Mouse (Mus musculus) spleen, postnatal 4 days (tissue): ENCODE results near the gene Tarbp1.
"Not testable (repeated sequence)": the region's sequence is repeated elsewhere in the genome, so short reads cannot be mapped to it uniquely, and the experiment has no call there.

ENCODE experiments used
- DNase-seq, 2 experiments: peaks; one replicate each; pipeline ENCODE4 v3.0.0; 2022; ENCODE audit warnings: low spot score in 2 of 2

Tarbp1 gene

GRCm38 (mm10) chr8:126494160-126495110, 19.6 kb upstream of the Tarbp1 start:
- DNase-seq: no peak

GRCm38 (mm10) chr8:126482938-126483337, 8.1 kb upstream of the Tarbp1 start:
- DNase-seq: peak; percentile 65 to 85

GRCm38 (mm10) chr8:126482348-126482720, 7.5 kb upstream of the Tarbp1 start:
- no peak for DNase-seq

DNA sequence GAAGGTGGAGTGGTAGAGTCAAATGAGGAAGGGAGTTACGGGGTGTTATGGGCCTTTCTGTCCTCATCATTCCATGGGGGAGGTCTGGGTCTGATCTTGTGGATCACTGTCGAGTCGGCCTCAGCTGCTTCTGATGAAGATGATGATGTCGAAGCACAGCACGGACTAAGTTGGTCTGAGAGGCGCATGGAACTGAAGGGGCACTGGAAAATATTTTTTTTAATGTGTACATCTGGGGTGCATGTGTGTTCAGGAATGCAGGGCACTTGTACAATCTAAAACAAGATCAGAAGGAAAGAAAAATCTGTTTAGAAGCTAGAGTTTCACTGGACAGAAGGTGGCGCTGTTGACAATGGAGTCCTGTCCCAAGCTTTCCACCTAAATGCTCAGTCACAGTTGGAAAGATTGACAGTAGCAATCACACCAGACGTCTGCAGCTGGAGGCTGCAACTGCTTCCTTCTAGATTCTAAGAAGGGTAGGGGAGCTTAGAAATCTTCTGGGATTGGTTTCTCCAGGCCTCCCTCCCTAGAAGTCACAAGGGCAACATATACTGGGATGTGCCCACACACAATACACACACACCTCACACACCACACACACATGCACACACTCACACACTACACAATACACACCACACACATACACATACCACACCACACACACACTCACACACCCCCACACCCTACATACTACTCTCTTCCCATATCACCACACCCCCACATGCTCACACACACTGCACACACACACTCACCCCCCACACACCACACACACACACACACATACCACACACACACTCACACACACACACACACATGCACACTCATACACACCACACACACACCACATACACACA, 6.9 kb upstream of the Tarbp1 start:
- no peak for DNase-seq

DNA sequence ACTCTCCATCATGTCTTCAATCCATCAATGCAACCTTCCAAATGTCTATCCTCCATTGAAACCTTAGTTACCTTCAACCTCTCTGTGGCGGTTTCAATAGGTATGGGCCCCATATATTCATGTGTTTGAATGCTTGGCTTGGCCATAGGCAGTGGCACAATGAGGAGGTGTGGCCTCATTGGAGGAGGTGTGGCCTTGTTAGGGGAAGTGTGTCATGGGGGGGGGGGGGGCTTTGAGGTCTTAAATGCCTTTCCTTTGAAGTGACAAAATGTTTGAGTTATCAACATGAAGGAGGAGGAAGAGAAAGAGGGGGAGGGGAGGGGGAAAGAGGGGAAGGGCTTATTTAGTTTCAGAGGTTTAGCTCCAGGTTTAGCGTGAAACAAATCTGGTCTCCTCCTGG, 5.5 kb upstream of the Tarbp1 start:
- DNase-seq: no peak

DNA sequence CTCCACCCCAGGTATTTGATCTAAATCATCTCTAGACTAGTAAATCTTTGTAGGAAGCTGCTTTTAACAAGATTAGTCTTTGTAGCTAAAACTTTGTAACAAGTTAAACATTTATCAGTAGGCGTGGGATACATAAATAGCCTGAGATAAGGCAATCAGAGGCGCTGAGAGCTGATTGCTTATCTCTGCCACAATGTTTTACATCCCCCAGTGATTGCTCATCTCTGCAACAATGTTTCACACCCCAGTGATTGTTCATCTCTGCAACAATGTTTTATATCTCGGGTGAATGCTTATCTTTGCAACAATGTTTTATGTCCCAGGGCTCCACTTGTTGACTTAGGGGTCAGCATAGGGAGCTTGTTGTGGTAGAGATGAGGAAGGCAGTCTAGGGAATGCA, 3.8 kb upstream of the Tarbp1 start:
- no peak for DNase-seq

GRCm38 (mm10) chr8:126476151-126476855, 1.4 kb upstream of the Tarbp1 start:
- peak in 1 of 2 experiments; percentile 23 for DNase-seq

- not testable (repeated sequence) for DNase-seq
Observed at GRCm38 (mm10) chr8:126475738-126476137, 873 bp upstream of the Tarbp1 start.

DNA sequence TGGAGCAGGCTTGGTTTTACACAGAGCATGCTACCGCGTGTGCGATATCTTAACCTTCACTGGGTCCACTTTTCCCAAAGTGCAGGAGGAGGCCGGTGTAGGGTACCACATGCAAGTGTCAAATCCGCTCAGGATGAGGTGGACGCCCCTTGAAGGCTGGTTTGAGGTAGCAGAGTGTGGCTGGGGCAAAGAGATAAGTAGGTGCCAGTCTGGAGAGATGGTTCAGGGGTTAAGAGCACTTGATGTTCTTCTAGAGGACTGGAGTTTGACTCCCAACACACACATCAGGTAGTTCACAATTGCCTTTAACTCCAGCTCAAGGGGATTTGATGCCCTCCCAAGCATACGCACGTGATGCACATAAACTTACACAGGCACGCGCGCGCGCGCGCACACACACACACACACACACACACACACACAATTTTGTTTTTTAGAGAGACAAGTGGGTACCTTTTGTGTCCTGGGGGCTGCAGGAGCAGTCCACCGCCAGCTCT, 1.0 kb downstream of the Tarbp1 start:
- peak in 1 of 2 experiments; percentile 24 for DNase-seq

DNA sequence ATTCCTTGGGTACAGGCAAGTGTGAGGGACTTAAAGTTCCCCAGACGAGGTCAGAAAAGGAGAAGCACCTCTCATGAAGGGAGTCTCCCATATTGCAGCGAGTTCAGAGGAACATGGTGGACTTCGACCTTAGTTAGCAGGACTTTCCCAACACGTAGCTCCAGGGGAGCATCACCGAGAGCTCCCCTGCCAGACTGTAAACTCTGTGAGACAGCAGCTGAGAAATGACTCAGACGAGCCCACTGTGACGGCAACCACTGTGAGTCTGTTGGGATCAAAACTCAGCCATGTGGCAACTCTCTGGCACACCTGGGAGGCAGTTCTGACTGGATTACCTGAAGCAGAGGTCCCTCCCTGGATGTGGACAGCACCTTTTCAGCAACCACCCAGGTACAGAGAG, 10.8 kb downstream of the Tarbp1 start:
- DNase-seq: no peak

DNA sequence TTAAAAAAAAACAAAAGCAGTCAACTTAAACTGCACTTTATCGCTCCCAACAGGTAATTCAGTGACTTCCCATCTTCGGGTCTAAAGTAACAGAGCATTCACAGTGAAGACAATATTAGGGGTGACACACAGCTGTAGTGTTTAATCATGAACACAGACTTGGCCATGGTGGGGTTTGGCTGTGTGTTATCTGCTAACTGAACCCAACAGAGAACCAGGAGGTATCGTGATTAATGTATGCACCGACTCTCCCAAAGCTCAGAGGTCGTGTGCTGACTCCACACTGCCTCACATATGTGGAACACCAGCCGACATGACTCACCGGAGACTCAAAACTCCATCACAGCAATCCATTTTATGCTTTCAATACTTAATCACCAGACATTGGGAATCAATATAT, 13.1 kb downstream of the Tarbp1 start:
- no peak for DNase-seq

- DNase-seq: peak; percentile 75 to 90
Observed at GRCm38 (mm10) chr8:126460274-126460673, 14.6 kb downstream of the Tarbp1 start.

DNA sequence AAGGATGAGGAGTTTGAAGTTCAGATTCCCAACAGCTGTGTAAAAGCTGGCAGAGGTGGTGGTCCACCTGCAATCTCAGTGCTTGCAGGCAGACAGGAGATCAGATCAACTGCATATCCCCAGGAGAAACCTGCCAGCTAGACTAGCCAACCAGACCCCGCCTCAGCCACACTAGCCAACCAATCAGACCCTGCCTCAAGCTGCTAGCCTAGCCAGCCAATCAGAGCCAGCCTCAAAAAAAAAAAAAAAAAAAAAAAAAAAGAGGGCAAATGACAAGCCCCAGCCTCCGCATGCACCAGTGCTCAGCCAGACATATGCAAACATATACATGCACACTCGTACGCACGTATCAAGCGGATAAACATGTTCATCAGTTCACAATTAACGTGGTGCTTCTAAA, 19.5 kb downstream of the Tarbp1 start:
- DNase-seq: no peak

DNA sequence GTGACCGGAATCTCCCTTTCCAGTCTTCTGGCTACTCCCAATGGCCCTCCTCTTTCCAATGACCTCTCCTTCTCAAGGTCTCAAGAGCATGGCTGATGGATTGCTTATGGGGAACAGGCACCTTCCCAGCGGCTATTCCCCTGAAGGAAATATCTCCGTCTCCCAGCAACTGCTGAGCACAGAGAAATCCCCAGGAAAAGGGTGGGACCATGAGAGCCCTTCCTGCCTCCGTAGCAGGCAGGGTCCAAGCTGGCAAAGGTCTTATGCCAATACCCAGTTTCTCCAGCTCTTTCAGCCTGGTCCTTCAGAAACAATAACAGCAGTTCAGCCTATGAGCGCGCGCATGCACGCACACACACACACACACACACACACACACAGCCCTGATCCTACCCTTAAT, 23.7 kb downstream of the Tarbp1 start:
- DNase-seq: no peak

- DNase-seq: no peak
Observed at GRCm38 (mm10) chr8:126438937-126439336, 35.9 kb downstream of the Tarbp1 start.

DNA sequence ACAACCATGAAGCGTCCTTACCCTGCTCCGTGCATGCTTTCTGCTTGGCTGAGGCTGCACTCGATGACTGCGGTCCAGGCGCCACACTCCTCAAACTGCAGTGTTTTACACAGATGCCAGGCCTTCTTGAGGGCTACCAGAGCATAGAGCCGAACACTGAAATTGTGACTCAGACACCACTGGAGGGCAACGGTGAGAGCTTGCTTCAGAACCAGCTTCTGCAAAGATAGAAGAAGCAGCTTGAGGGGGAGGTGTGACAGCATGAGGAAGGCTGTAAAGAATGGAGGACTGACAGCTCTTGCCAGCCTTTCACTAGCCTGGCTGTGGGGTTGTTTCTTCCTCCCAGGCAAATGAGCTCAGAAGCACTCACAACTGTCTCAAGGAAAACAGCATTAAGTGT, 41.0 kb downstream of the Tarbp1 start:
- DNase-seq: no peak

DNA sequence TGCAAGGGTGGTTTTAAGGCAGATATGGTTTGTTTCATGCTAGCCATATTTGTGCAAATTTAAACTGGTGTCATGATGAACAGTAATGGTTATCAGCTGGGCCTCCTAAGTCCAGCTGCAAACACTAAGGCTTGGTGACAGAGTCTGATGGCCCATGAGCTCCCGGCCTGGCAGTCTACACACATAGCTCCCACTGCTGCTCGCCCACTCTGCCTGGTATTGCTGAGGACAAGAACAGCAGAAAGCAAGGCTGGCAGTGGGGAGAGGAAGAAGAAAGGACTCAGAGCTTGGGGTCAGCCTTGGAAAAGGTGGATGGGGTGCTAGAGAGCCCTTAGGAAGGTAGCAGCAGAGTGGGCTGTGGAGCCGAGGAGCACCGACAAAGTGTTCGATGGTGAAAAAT, 45.2 kb downstream of the Tarbp1 start:
- DNase-seq: no peak

DNA sequence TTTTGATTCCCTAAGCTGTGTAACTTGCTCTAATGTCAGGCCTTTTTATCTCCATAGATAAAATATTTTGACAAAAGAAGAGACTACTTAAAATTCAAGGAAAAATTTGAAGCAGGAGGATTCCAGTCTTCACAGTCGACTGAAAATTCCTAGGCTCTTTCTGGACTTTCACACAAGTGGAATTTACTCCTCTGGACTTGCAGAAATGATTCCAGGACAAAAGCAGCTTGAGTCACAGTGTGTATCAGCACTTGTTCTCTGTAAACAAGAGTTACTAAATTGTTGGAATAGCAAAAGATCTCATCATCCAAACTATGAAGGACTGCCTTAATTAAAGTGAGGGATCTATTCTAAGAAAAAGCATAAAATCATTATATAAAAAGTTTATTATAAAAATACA, 49.9 kb downstream of the Tarbp1 start:
- DNase-seq: no peak

DNA sequence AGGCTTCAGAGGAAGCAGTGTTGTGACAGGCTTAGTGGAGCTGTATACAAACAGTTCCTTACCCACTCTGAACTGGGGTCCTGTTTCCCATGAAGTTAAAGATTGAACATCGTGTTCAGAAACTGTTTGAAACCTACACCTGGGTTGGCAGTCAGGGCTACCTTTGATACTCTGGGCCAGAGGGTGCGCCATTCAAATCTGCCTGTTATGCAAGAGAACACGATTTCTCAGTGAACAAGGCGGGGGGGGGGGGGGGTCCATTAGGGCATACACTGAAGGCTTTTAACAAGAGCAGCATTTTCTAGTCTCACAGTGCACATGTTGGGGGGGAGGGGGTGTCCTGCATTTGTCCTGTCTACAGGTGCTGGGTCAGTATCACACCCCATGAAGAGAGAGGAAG, 50.7 kb downstream of the Tarbp1 start:
- DNase-seq: no peak

- no peak for DNase-seq
Observed at GRCm38 (mm10) chr8:126422920-126423300, 52.0 kb downstream of the Tarbp1 start.

DNA sequence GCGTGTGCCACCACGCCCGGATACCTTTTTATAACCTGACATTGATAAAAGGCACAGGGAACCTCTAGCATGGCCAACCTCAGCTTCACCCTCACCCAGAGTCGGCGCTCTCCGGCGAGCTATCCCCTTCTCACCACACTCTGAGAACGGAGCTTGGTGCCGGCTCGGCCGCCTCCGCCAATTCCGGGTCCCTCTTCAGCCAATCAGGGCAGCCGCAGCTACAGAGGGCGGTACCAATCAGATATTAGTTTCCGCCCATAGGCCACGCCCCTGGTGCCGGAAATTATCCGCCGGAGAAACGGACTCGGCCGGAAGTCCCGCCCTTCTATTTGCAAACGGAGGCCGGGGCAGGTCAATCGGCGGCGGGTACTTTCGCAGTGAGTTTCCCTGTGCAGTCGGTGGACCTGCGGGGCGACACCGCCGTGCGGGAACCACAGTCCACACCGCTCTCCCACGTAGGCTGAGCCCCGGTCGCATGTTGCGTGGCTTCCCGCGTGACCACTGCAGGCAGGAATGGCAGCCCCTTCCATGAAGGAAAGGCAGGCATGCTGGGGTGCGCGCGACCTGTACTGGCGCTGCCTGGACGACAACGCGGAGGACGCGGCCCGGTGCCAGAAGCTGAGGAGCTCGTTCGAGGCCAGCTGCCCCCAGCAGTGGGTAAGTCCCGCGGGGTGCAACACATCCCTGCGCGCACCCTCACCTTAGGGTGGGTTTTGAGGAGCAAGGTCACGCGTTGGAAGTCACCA, 52.5 kb downstream of the Tarbp1 start, which contains the start of gene Coa6:
Gene Coa6 (plus strand): TSS at position 342 of the 746 bp plus-strand sequence.
- DNase-seq: peak; percentile 98 to 99
